In genomic region chr2:163130837-163131236, GRCm38 (mm10) we compare ENCODE assay signal across 31 mouse cellular contexts. TPM values are rescaled to one million over a fixed set of nuclear protein-coding genes. Genes with fewer than 3 reads are reported as not detected.
DNase-seq lines count a peak whose midpoint lies in the region; ATAC-seq and TF ChIP-seq lines count a peak whose summit lies in the region.
"Had no signal": no experiment of that assay in that cellular context is flagged by ENCODE, and none has a peak within 500 bp of the region (broad histone marks: within the 10 kb centered on the region; RNA-seq: fewer than 3 reads in every experiment).

No protein-coding gene starts in this region.

- H3K27ac ChIP-seq in gastrocnemius, adult 2 months, result no peak overlapping the region
- H3K27ac ChIP-seq: embryonic facial prominence, embryonic 13.5 days; embryonic facial prominence, embryonic 15.5 days; forebrain, embryonic 10.5 days; forebrain, embryonic 13.5 days; forebrain, embryonic 15.5 days had no signal

- TF ChIP-seq CTCF in gastrocnemius, adult 2 months (IDR thresholded peaks at IDR 0.05), result no peak

- DNase-seq in A20 (ENCODE audit: low read depth, low spot score), result peak; percentile 75
- DNase-seq in CD4-positive, CD25-positive, alpha-beta regulatory T cell, adult 2 months (ENCODE audit: low read depth, low spot score), result peak; percentile 37
- DNase-seq in gastrocnemius, adult 2 months, result no peak
- no peak for DNase-seq in left cerebral cortex, adult 9 months (ENCODE audit: low spot score in 2 of 2)
- no peak for DNase-seq in natural killer cell, adult 2 months (ENCODE audit: low spot score in 2 of 2)
- DNase-seq: adrenal gland, adult 2 months; adrenal gland, postnatal 10 days; adrenal gland, postnatal 25 days; cerebellum, adult 11 months; cerebellum, adult 18-20 months; cerebellum, adult 8-10 months; cerebellum, adult 9-11 months; cerebellum, postnatal 14 days; cerebellum, postnatal 36 days; embryo, embryonic 11 days; forebrain, postnatal 0 days had no signal

- ATAC-seq in activated CD4-positive, CD25-positive, alpha-beta regulatory T cell, adult 4 months, result peak; percentile 64
- peak; percentile 73 for ATAC-seq in inflammation-experienced regulatory T-cells, adult 6 months
- ATAC-seq: forebrain, embryonic 13.5 days; forebrain, embryonic 15.5 days; forebrain, postnatal 0 days; Patski had no signal

- intact Hi-C loops in gastrocnemius, adult 2 months (cut with DNase I), result no loop called here

- H3K4me3 ChIP-seq in gastrocnemius, adult 2 months, result no peak overlapping the region
- H3K4me3 ChIP-seq: embryonic facial prominence, embryonic 13.5 days; embryonic facial prominence, embryonic 15.5 days; erythroblast, embryonic 14.5 days; forebrain, embryonic 10.5 days; forebrain, embryonic 13.5 days; forebrain, embryonic 15.5 days had no signal

RNA-seq across cellular contexts. Expression of gene Gtsf1l, which starts 43.2 kb away (rescaled TPM):
- polyA plus RNA-seq in activated CD4-positive, CD25-positive, alpha-beta regulatory T cell, adult 4 months (2017; shearing (Covaris generic)), result not detected
- not detected for polyA plus RNA-seq in inflammation-experienced regulatory T-cells, adult 6 months (2017; shearing (Covaris generic))
- not detected for total RNA-seq in gastrocnemius, adult 2 months (2021)
- total RNA-seq: adrenal gland, adult 2 months; adrenal gland, postnatal 10 days; adrenal gland, postnatal 25 days; adrenal gland, postnatal 4 days; CH12.LX; common myeloid progenitor, adult 5-6 weeks; forebrain, postnatal 0 days had no signal
- polyA plus RNA-seq: adrenal gland, adult 2 months; brain, embryonic 14.5 days; embryonic facial prominence, embryonic 11.5 days; embryonic facial prominence, embryonic 13.5 days; erythroblast, embryonic 14.5 days; forebrain, embryonic 10.5 days; forebrain, embryonic 13.5 days; forebrain, embryonic 15.5 days; G1E; Patski had no signal

Comparison
In these comparisons a context has a peak if more than half of its experiments do, and no peak if none do; other contexts are left out.
1. DNase-seq: peak in A20 (single experiment) and CD4-positive, CD25-positive, alpha-beta regulatory T cell, adult 2 months (single experiment); none in gastrocnemius, adult 2 months (single experiment), left cerebral cortex, adult 9 months (0 of 2) and natural killer cell, adult 2 months (0 of 2).